Mouse (Mus musculus): Measurements from ENCODE around the gene Zfp791. TPM values are rescaled to one million over a fixed set of nuclear protein-coding genes. Genes with fewer than 3 reads are reported as not detected.
"Not testable (repeated sequence)": the region's sequence is repeated elsewhere in the genome, so short reads cannot be mapped to it uniquely, and the experiment has no call there.

Zfp791 gene
- 1.1 and 1.9 TPM in 2 replicates for polyA plus RNA-seq (2016; fragmentation: Nextera tagmentation; extraction: Ambion mirVana)

- no peak within 1 kb of the TSS for H3K4me3 ChIP-seq
- no peaks in the 10 kb centered on the region for H3K36me3 ChIP-seq
- H3K9me3 ChIP-seq (replicated peaks) = no peaks in the 10 kb centered on the region
- no peaks in the 10 kb centered on the region for H3K27me3 ChIP-seq (ENCODE audit: low read depth, poor library complexity, severe bottlenecking)
- 86% methylated on average over 3 of the region's 3 CpGs for WGBS
- no peak within 1 kb of the TSS for H3K27ac ChIP-seq
- H3K4me1 ChIP-seq = peaks cover 3% of the 10 kb centered on the region
- DNase-seq (ENCODE audit: low spot score) = no peak
These were observed at the start of gene Zfp791 for GRCm38 (mm10) chr8:85122995-85123394. Gene Zfp791 (minus strand): TSS chr8:85123095.

GRCm38 (mm10) chr8:85171291-85171690, 48.4 kb upstream of the Zfp791 start:
- Histone ChIP-seq H3K4me3 (no peak overlapping the region), H3K4me1 (peaks cover 8% of the 10 kb centered on the region; the same call in 1 of the 2 replicates), H3K27me3 (ENCODE audit: low read depth, poor library complexity, severe bottlenecking) (no peaks in the 10 kb centered on the region), H3K27ac (no peak overlapping the region), H3K36me3 (no peaks in the 10 kb centered on the region), H3K9me3 (replicated peaks) (no peaks in the 10 kb centered on the region)
- WGBS = 40% methylated on average over 14 of the region's 14 CpGs
- peak; percentile 40 for DNase-seq (ENCODE audit: low spot score)

- 90% methylated on average over 3 of the region's 3 CpGs for WGBS
- H3K9me3 ChIP-seq (replicated peaks) = 0 out of 2 replicates have a peak, but pooled peaks cover 5% of the 10 kb centered on the region
- no peak for DNase-seq (ENCODE audit: low spot score)
- no peak within 1 kb of the TSS for H3K27ac ChIP-seq
- no peaks in the 10 kb centered on the region for H3K27me3 ChIP-seq (ENCODE audit: low read depth, poor library complexity, severe bottlenecking)
- H3K4me3 ChIP-seq = no peak within 1 kb of the TSS
- no peaks in the 10 kb centered on the region for H3K4me1 ChIP-seq
- H3K36me3 ChIP-seq = no peaks in the 10 kb centered on the region
These were observed 28.7 kb upstream of the Zfp791 start, which contains the start of gene Cks1brt for GRCm38 (mm10) chr8:85151624-85152023. Gene Cks1brt (plus strand): TSS chr8:85151924.

GRCm38 (mm10) chr8:85142516-85142915, 19.6 kb upstream of the Zfp791 start:
- no peak for DNase-seq (ENCODE audit: low spot score)
- Histone ChIP-seq H3K9me3 (replicated peaks) (no peaks in the 10 kb centered on the region; the same call in 1 of the 2 replicates), H3K4me1 (no peaks in the 10 kb centered on the region), H3K4me3 (no peak overlapping the region), H3K27ac (no peak overlapping the region), H3K27me3 (ENCODE audit: low read depth, poor library complexity, severe bottlenecking) (no peaks in the 10 kb centered on the region), H3K36me3 (no peaks in the 10 kb centered on the region)
- WGBS = 98% methylated on average over 4 of the region's 4 CpGs

GRCm38 (mm10) chr8:85135690-85136089, 12.8 kb upstream of the Zfp791 start:
- H3K9me3 ChIP-seq (replicated peaks); DNase-seq (ENCODE audit: low spot score); H3K4me3 ChIP-seq; H3K36me3 ChIP-seq; H3K4me1 ChIP-seq; H3K27ac ChIP-seq: not testable (repeated sequence)
- peaks cover 10% of the 10 kb centered on the region for H3K27me3 ChIP-seq (ENCODE audit: low read depth, poor library complexity, severe bottlenecking)
- 84% methylated on average over 2 of the region's 2 CpGs for WGBS

- H3K4me1 ChIP-seq = no peaks in the 10 kb centered on the region
- no peak for DNase-seq (ENCODE audit: low spot score)
- H3K27me3 ChIP-seq (ENCODE audit: low read depth, poor library complexity, severe bottlenecking) = peaks cover 10% of the 10 kb centered on the region
- no peak overlapping the region for H3K27ac ChIP-seq
- H3K4me3 ChIP-seq = no peak overlapping the region
- H3K9me3 ChIP-seq (replicated peaks) = no peaks in the 10 kb centered on the region
- no peaks in the 10 kb centered on the region for H3K36me3 ChIP-seq
- WGBS = 94% methylated on average over 1 of the region's 1 CpGs
These were observed 9.4 kb upstream of the Zfp791 start for GRCm38 (mm10) chr8:85132335-85132734.

GRCm38 (mm10) chr8:85123691-85124090, 796 bp upstream of the Zfp791 start:
- Histone ChIP-seq H3K9me3 (replicated peaks) (no peaks in the 10 kb centered on the region), H3K36me3 (no peaks in the 10 kb centered on the region), H3K27ac (no peak overlapping the region), H3K4me1 (peaks cover 3% of the 10 kb centered on the region), H3K4me3 (no peak overlapping the region), H3K27me3 (ENCODE audit: low read depth, poor library complexity, severe bottlenecking) (no peaks in the 10 kb centered on the region)
- no peak for DNase-seq (ENCODE audit: low spot score)
- 89% methylated on average over 8 of the region's 8 CpGs for WGBS

GRCm38 (mm10) chr8:85120251-85120650, 2.6 kb downstream of the Zfp791 start:
- 77% methylated on average over 5 of the region's 5 CpGs for WGBS

GRCm38 (mm10) chr8:85119052-85119981, 3.6 kb downstream of the Zfp791 start:
- Histone ChIP-seq H3K27me3 (ENCODE audit: low read depth, poor library complexity, severe bottlenecking) (no peaks in the 10 kb centered on the region), H3K27ac (peak overlapping the region; percentile 81), H3K4me3 (peak overlapping the region; percentile 68), H3K36me3 (no peaks in the 10 kb centered on the region), H3K9me3 (replicated peaks) (no peaks in the 10 kb centered on the region), H3K4me1 (peaks cover 3% of the 10 kb centered on the region)
- peak; percentile 86 for DNase-seq (ENCODE audit: low spot score)
- 7% methylated on average over 37 of the region's 37 CpGs for WGBS

More at GRCm38 (mm10) chr8:85120251-85120650, 2.6 kb downstream of the Zfp791 start:
- not testable (repeated sequence) for H3K27ac ChIP-seq; H3K4me3 ChIP-seq; H3K27me3 ChIP-seq (ENCODE audit: low read depth, poor library complexity, severe bottlenecking); H3K9me3 ChIP-seq (replicated peaks); DNase-seq (ENCODE audit: low spot score); H3K36me3 ChIP-seq; H3K4me1 ChIP-seq

- no peak overlapping the region for H3K27ac ChIP-seq
- 92% methylated on average over 7 of the region's 7 CpGs for WGBS
- H3K4me1 ChIP-seq = peaks cover 3% of the 10 kb centered on the region
- no peak for DNase-seq (ENCODE audit: low spot score)
- H3K4me3 ChIP-seq = no peak overlapping the region
- no peaks in the 10 kb centered on the region for H3K27me3 ChIP-seq (ENCODE audit: low read depth, poor library complexity, severe bottlenecking)
- H3K36me3 ChIP-seq = peaks cover 5% of the 10 kb centered on the region; the same call in 1 of the 2 replicates
- no peaks in the 10 kb centered on the region for H3K9me3 ChIP-seq (replicated peaks)
These were observed 5.9 kb downstream of the Zfp791 start for GRCm38 (mm10) chr8:85116984-85117383.

GRCm38 (mm10) chr8:85115501-85115900, 7.4 kb downstream of the Zfp791 start:
- no peak for DNase-seq (ENCODE audit: low spot score)
- no peaks in the 10 kb centered on the region for H3K27me3 ChIP-seq (ENCODE audit: low read depth, poor library complexity, severe bottlenecking)
- no peak overlapping the region for H3K4me3 ChIP-seq
- peaks cover 18% of the 10 kb centered on the region for H3K36me3 ChIP-seq
- H3K27ac ChIP-seq = no peak overlapping the region
- WGBS = 79% methylated on average over 4 of the region's 4 CpGs
- peaks cover 3% of the 10 kb centered on the region for H3K4me1 ChIP-seq
- no peaks in the 10 kb centered on the region for H3K9me3 ChIP-seq (replicated peaks)

GRCm38 (mm10) chr8:85113241-85113640, 9.7 kb downstream of the Zfp791 start:
- H3K27me3 ChIP-seq (ENCODE audit: low read depth, poor library complexity, severe bottlenecking) = no peaks in the 10 kb centered on the region
- 95% methylated on average over 10 of the region's 10 CpGs for WGBS
- H3K36me3 ChIP-seq = peaks cover 29% of the 10 kb centered on the region
- no peaks in the 10 kb centered on the region for H3K4me1 ChIP-seq
- no peak overlapping the region for H3K27ac ChIP-seq
- no peak overlapping the region for H3K4me3 ChIP-seq
- no peaks in the 10 kb centered on the region for H3K9me3 ChIP-seq (replicated peaks)
- no peak for DNase-seq (ENCODE audit: low spot score)

GRCm38 (mm10) chr8:85100076-85100665, 22.7 kb downstream of the Zfp791 start:
- Histone ChIP-seq H3K4me1 (no peaks in the 10 kb centered on the region), H3K9me3 (replicated peaks) (no peaks in the 10 kb centered on the region), H3K36me3 (peaks cover 37% of the 10 kb centered on the region), H3K27ac (no peak overlapping the region), H3K4me3 (no peak overlapping the region), H3K27me3 (ENCODE audit: low read depth, poor library complexity, severe bottlenecking) (no peaks in the 10 kb centered on the region)
- DNase-seq (ENCODE audit: low spot score) = no peak
- 89% methylated on average over 4 of the region's 4 CpGs for WGBS

All from limb, embryonic 10.5 days (tissue).